Mouse (Mus musculus) CH12.LX (cell line): ENCODE measurements around the gene Ebf3. TPM values are rescaled to one million over a fixed set of nuclear protein-coding genes. Genes with fewer than 3 reads are reported as not detected.
A peak's percentile ranks its signal among the peaks of the same experiment; 100 is the strongest.

Experiments used
- DNase-seq: peaks from one replicate; pipeline ENCODE4 v3.0.0-alpha.2; 2013; ENCODE audit errors: extremely low read depth
- H3K27ac ChIP-seq: 2 replicates; pipeline ENCODE4 v1.5.1; 2012; ENCODE audit warnings: low read depth, mild to moderate bottlenecking, control low read depth, moderate library complexity; ENCODE audit not compliant: insufficient read depth
- H3K27me3 ChIP-seq: replicated peaks from 2 replicates; pipeline ENCODE3; 2012; ENCODE audit warnings: inconsistent platforms
- H3K36me3 ChIP-seq, 2 experiments: replicated peaks in 1 of 2; 2 replicates each; pipeline versions ENCODE3 to v1.6.1; 2012; ENCODE audit warnings: inconsistent platforms in 1 of 2, low read length in 1 of 2, mild to moderate bottlenecking in 1 of 2, mixed read lengths in 1 of 2, moderate library complexity in 1 of 2; ENCODE audit not compliant: control insufficient read depth in 1 of 2, insufficient read depth in 1 of 2
- H3K4me1 ChIP-seq, 2 experiments: 2 replicates each; pipeline ENCODE4 v1.6.1; 2012; ENCODE audit warnings: inconsistent platforms in 1 of 2, moderate library complexity in 1 of 2; ENCODE audit not compliant: insufficient read depth in 2 of 2, control insufficient read depth in 1 of 2
- H3K4me2 ChIP-seq: 2 replicates; pipeline ENCODE4 v1.6.1; 2012; ENCODE audit warnings: low read depth, mild to moderate bottlenecking, control low read depth; ENCODE audit not compliant: poor library complexity, insufficient read depth, severe bottlenecking
- H3K4me3 ChIP-seq, 3 experiments: fragments of 150-350 bp in 1 of 3; sonication (generic) in 1 of 3; replicated peaks in 1 of 3; 2 replicates each; pipeline versions ENCODE3 to v1.5.1; 2011 to 2012; ENCODE audit warnings: low read depth in 2 of 3, low read length in 2 of 3, mild to moderate bottlenecking in 2 of 3, moderate library complexity in 2 of 3, control low read depth in 1 of 3, improper control_type of control experiment in 1 of 3, inconsistent platforms in 1 of 3, mixed read lengths in 1 of 3; ENCODE audit not compliant: poor library complexity in 1 of 3
- H3K79me2 ChIP-seq: replicated peaks from 2 replicates; pipeline ENCODE4 v1.6.1; 2012; ENCODE audit warnings: mild to moderate bottlenecking, moderate library complexity; ENCODE audit not compliant: control insufficient read depth, poor library complexity, insufficient read depth, severe bottlenecking; ENCODE audit errors: extremely low read depth
- H3K9ac ChIP-seq: 2 replicates; pipeline ENCODE4 v1.6.1; 2012; ENCODE audit warnings: low read depth, mild to moderate bottlenecking, control low read depth, moderate library complexity; ENCODE audit not compliant: insufficient read depth
- H3K9me3 ChIP-seq: replicated peaks from 2 replicates; pipeline ENCODE3; 2012; ENCODE audit warnings: low read length, inconsistent platforms, mixed read lengths
- BHLHE40 ChIP-seq: IDR thresholded peaks from 2 replicates; pipeline ENCODE4 v1.6.1; 2011; ENCODE audit warnings: mild to moderate bottlenecking, low read depth, low read length, improper control_type of control experiment
- CHD1 ChIP-seq: IDR thresholded peaks from 2 replicates; pipeline ENCODE4 v1.6.1; 2012; ENCODE audit warnings: low read depth, low read length, improper control_type of control experiment, inconsistent platforms
- CHD2 ChIP-seq: IDR thresholded peaks from 2 replicates; pipeline ENCODE4 v1.6.1; 2011; ENCODE audit warnings: low read length, improper control_type of control experiment
- JUN ChIP-seq: IDR thresholded peaks from 2 replicates; pipeline ENCODE4 v1.6.1; 2011; ENCODE audit warnings: low read depth, mild to moderate bottlenecking, low read length, improper control_type of control experiment, moderate library complexity; ENCODE audit not compliant: insufficient read depth
- KAT2A ChIP-seq: IDR thresholded peaks from 2 replicates; pipeline ENCODE4 v1.6.1; 2012; ENCODE audit warnings: low read length, improper control_type of control experiment, inconsistent platforms; ENCODE audit not compliant: insufficient replicate concordance
- MAX ChIP-seq: IDR thresholded peaks from 2 replicates; pipeline ENCODE4 v1.6.1; 2011; ENCODE audit warnings: low read length, improper control_type of control experiment
- MAZ ChIP-seq: IDR thresholded peaks from 2 replicates; pipeline ENCODE4 v1.6.1; 2012; ENCODE audit warnings: low read depth, mild to moderate bottlenecking, inconsistent platforms, low read length, improper control_type of control experiment, moderate library complexity
- PAX5 ChIP-seq: IDR thresholded peaks from 2 replicates; pipeline ENCODE4 v1.6.1; 2012; ENCODE audit warnings: low read length, inconsistent platforms, mixed read lengths
- POLR2A ChIP-seq: IDR thresholded peaks from 2 replicates; pipeline ENCODE4 v1.6.1; 2011; ENCODE audit warnings: low read depth, mild to moderate bottlenecking, improper control_type of control experiment, low read length
- RAD21 ChIP-seq: IDR thresholded peaks from 2 replicates; pipeline ENCODE4 v1.6.1; 2011; ENCODE audit warnings: low read depth, mild to moderate bottlenecking, low read length, improper control_type of control experiment, moderate library complexity
- RCOR1 ChIP-seq: conservative IDR thresholded peaks from 2 replicates; pipeline ENCODE4 v1.6.1; 2012; ENCODE audit warnings: low read depth, mild to moderate bottlenecking, inconsistent platforms, low read length, improper control_type of control experiment
- SIN3A ChIP-seq: IDR thresholded peaks from 2 replicates; pipeline ENCODE4 v1.6.1; 2012; ENCODE audit warnings: low read length, improper control_type of control experiment, inconsistent platforms
- SMC3 ChIP-seq: IDR thresholded peaks from 2 replicates; pipeline ENCODE4 v1.6.1; 2011; ENCODE audit warnings: low read depth, low read length, improper control_type of control experiment
- TBP ChIP-seq: conservative IDR thresholded peaks from 2 replicates; pipeline ENCODE4 v1.6.1; 2011; ENCODE audit warnings: low read depth, low read length, improper control_type of control experiment
- ZC3H11A ChIP-seq: IDR thresholded peaks from 2 replicates; pipeline ENCODE4 v1.6.1; 2012; ENCODE audit warnings: low read depth, mild to moderate bottlenecking, inconsistent platforms, low read length, improper control_type of control experiment
- ZKSCAN1 ChIP-seq: IDR thresholded peaks from 2 replicates; pipeline ENCODE4 v1.6.1; 2012; ENCODE audit warnings: low read depth, inconsistent platforms, low read length, improper control_type of control experiment, borderline replicate concordance
- dilution Hi-C: fragments of 300-500 bp; cut with MboI; formaldehyde crosslinking; loops from 2 replicates; pipeline ENCODE4 v1.14.3; 2020; ENCODE audit warnings: low sequenced_read_pairs; ENCODE audit not compliant: extremely low pct_unique_long_range_greater_than_20kb, extremely low pct_ligation_motif_present
- in situ Hi-C: fragments of 300-500 bp; cut with MboI; formaldehyde crosslinking; loops from 3 replicates; pipeline ENCODE4 v1.14.3; 2019; ENCODE audit warnings: low sequenced_read_pairs, low pct_ligation_motif_present, low pct_unique_long_range_greater_than_20kb, mixed read lengths
- polyA plus RNA-seq: library from polyadenylated mRNA; unstranded; fragments of >175 nt; gene quantifications from 2 replicates; pipeline ENCODE4 v1.2.1, GENCODE M21; 2012; ENCODE audit warnings: low read depth; ENCODE audit not compliant: insufficient read length
- total RNA-seq, 2 experiments: library from RNA; depleted of rRNA; stranded (reverse); fragments of 300-350 nt in 1 of 2; fragments of >200 nt in 1 of 2; gene quantifications; 2 replicates each; pipeline ENCODE4 v1.2.3; 2012 to 2014

Gene Ebf3
- total and polyA plus RNA-seq, 3 experiments: 0.10 to 0.89 TPM; not detected in 1

DNA sequence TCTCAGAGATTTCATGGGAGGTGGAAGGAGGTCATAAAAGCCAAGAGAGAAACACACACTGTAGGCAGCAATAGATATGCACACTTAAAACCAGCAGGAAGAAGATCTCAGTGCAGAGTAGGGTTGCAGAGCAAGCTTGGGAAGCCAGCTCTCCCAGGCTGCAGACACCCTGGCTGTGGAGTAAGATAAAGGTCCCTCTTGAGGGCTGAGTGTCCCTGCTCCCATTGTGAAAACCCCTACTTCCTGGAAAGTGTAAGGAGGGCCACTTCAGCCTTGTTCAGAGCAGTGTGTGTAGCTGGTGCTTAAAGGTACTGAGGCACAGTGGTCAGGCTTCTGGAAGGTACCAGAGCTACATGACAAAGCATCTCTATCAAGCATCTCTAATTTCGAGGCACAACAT lies 100.8 kb downstream of the Ebf3 start:
- Histone ChIP-seq H3K9ac (no peak overlapping the region), H3K27me3 (no peaks in the 10 kb centered on the region), H3K4me1 (no peaks in the 10 kb centered on the region), H3K79me2 (no peaks in the 10 kb centered on the region), H3K4me2 (no peak overlapping the region), H3K9me3 (no peaks in the 10 kb centered on the region), H3K27ac (no peak overlapping the region), H3K4me3 (no peak overlapping the region), H3K36me3 (no peaks in the 10 kb centered on the region)
- in situ Hi-C loops: no loop called here
- no peak for DNase-seq
- TF ChIP-seq MAZ (no peak), CHD2 (no peak)
- TF ChIP-seq, all 38 proteins: peak for 0
- dilution Hi-C loops: no loop called here

DNA sequence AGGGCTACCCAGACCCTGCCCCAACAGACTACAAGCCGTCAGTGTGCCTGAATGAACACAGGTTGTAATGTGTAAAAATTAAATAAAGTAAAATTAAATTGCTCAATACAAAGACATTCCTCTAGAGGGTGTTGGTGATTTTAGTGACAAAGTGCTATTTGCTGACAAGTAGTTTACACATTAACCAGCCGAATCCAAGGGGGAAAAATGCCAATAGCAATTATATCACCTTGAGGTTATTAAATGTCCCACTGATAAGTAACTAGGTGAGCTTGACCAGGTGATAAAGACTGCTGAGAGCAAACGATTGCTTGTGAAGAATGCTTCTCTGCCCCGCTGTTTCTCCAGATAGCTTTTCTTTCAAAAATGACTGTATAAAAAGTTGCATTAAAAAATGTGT lies 102.9 kb downstream of the Ebf3 start:
- no peak overlapping the region for H3K4me2 ChIP-seq

DNA sequence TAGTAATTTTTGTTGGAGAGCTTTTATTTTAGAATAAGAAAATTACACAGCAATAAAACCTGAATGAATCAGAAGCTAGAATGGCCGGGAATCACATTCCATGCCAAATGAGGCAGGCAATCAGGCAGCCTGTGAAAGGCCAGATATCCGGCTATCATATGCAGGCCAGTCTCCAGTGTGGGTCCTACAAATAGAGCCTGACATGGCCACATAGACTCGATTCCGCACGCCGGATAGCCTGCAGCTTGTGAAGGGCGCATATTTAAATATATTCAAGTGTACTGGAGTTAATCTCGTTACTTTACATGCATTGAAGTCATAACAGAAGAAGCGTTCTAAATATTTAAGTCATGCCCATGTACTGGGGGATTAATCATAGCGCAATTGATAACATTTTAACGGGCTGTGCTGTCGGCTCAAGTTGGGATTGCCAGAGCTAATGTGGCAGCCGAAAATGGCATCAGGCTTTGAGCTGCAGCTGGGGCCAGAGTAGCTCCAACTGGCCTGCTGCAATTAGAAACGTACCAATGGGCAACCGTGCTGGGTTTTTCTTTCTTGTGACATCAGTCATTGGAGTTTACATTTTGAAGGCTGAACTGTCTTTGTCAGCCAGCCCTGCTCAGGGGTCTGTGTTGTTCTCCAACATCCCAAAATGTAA lies 104.4 kb downstream of the Ebf3 start:
- Histone ChIP-seq H3K9me3 (no peaks in the 10 kb centered on the region), H3K27ac (no peak overlapping the region), H3K36me3 (no peaks in the 10 kb centered on the region), H3K27me3 (no peaks in the 10 kb centered on the region), H3K4me3 (no peak overlapping the region), H3K9ac (no peak overlapping the region), H3K4me1 (no peaks in the 10 kb centered on the region), H3K4me2 (no peak overlapping the region), H3K79me2 (no peaks in the 10 kb centered on the region)
- in situ Hi-C loops (no loop called here), dilution Hi-C loops (no loop called here)
- TF ChIP-seq SMC3 (no peak), ZKSCAN1 (no peak), BHLHE40 (no peak), RCOR1 (no peak), SIN3A (no peak), TBP (no peak), MAX (no peak), POLR2A (no peak), KAT2A (no peak), JUN (no peak), PAX5 (no peak), ZC3H11A (no peak)
- DNase-seq: no peak

More for the DNA sequence above, 102.9 kb downstream of the Ebf3 start:
- Histone ChIP-seq H3K36me3 (no peaks in the 10 kb centered on the region), H3K4me1 (no peaks in the 10 kb centered on the region), H3K27me3 (no peaks in the 10 kb centered on the region), H3K27ac (no peak overlapping the region), H3K9ac (no peak overlapping the region), H3K4me3 (no peak overlapping the region), H3K79me2 (no peaks in the 10 kb centered on the region), H3K9me3 (no peaks in the 10 kb centered on the region)
- in situ Hi-C loops: no loop called here
- TF ChIP-seq RAD21 (peak; percentile 2), CHD2 (no peak), CHD1 (no peak)
- dilution Hi-C loops: no loop called here
- no peak for DNase-seq
